Mouse (Mus musculus): ENCODE measurements around the gene Nup188. TPM values are rescaled to one million over a fixed set of nuclear protein-coding genes. Genes with fewer than 3 reads are reported as not detected.
A peak's percentile ranks its signal among the peaks of the same experiment; 100 is the strongest.

The Nup188 gene
- polyA plus RNA-seq, 1 experiment from 2014 or later: 35.4 TPM

DNA sequence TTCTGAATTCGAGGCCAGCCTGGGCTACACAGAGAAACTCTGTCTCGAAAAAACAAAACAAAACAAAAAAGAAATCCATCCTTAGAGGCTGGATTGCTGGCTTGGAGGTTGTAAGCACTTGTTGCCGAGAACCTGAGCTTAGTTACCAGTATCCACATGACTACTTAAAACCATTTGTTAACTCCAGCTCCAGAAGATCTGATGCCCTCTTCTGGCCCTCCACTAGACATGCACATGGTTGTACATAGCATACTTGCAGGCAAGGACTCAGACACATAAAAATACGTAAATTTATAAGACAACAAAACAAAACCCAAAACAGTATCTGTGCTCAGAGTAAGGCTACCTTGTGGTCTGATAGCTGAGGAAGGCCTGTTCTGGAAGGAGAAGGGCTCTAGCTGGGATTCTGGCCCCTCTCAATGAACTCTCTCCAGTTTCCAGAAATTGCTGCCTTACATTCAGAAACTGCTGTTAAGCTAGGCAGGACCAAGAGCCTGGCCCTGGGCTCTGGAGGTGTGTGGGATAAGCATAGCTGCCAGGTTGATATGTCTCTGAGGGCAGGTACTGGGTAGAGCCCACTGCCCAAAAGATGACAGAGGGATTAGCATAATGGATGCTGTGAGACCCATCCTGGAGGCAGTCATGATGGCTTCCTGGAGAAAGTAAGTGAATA, 25.0 kb upstream of the Nup188 start:
- H3K4me2 ChIP-seq (ENCODE audit: low read depth, low read length): no peak overlapping the region
- no peak overlapping the region for H3K27ac ChIP-seq (replicated peaks; ENCODE audit: low read depth, low read length)
- ATAC-seq (ENCODE audit: low read depth) (no peak), DNase-seq (ENCODE audit: low spot score) (no peak)
- H3K27me3 ChIP-seq (replicated peaks; ENCODE audit: control insufficient read depth, insufficient read depth, low read length): no peaks in the 10 kb centered on the region
- H3K4me3 ChIP-seq (ENCODE audit: low read depth, low read length): no peak overlapping the region
- H3K4me1 ChIP-seq (ENCODE audit: control insufficient read depth, insufficient read depth, low read length): peaks cover 19% of the 10 kb centered on the region
- 84% methylated on average over 4 of the region's 4 CpGs for WGBS
- no peak overlapping the region for H3K9ac ChIP-seq (ENCODE audit: low read depth, low read length)
- H3K9me3 ChIP-seq (ENCODE audit: control insufficient read depth, low read length): no peaks in the 10 kb centered on the region
- H3K36me3 ChIP-seq (ENCODE audit: control insufficient read depth, insufficient read depth, low read length): peaks cover 78% of the 10 kb centered on the region

DNA sequence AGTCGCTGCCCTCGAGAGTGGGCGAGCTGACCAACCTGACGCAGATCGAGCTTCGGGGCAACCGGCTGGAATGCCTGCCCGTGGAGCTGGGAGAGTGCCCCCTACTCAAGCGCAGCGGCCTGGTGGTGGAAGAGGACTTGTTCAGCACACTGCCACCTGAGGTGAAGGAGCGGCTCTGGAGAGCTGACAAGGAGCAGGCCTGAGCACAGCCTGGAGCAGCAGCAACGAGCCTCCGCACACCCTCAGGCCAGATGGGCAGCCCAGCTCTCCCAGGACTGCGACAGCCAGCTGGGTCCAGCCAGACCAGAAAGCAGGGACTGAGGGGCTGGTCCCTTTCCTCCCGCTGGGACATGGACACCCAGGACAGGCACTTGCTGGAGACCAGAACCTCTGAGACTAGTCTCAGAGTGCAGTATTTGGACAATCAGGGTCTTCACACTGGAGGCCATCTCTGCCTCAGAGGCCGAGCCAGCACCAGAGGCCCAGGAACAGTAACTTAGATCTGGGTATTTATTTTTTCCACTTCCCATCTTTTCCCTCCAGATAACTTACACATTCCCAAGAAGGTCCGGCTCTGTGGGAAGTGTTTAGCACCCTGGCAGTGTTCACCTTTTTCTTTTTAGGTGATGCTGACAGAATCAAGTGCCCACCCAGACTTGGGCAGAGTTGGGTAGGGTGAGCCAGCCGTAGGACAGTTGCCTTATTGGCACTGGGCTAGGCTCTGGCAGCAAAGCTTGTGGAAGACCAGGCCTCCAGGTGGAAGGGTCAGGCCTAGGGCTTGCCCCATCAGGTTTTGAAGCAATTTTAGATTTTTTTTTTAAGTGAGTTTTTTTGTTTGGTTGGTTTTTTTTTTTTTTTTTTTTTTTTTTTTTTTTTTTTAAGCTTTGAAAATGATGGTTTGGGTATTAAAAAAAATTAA, 24.0 kb upstream of the Nup188 start:
- no peak for ATAC-seq (ENCODE audit: low read depth)
- WGBS: 89% methylated on average over 16 of the region's 18 CpGs
- Histone ChIP-seq H3K4me2 (ENCODE audit: low read depth, low read length) (no peak overlapping the region), H3K36me3 (ENCODE audit: control insufficient read depth, insufficient read depth, low read length) (peaks cover 68% of the 10 kb centered on the region), H3K9me3 (ENCODE audit: control insufficient read depth, low read length) (no peaks in the 10 kb centered on the region), H3K9ac (ENCODE audit: low read depth, low read length) (no peak overlapping the region), H3K27ac (replicated peaks; ENCODE audit: low read depth, low read length) (no peak overlapping the region), H3K4me1 (ENCODE audit: control insufficient read depth, insufficient read depth, low read length) (peaks cover 28% of the 10 kb centered on the region), H3K27me3 (replicated peaks; ENCODE audit: control insufficient read depth, insufficient read depth, low read length) (no peaks in the 10 kb centered on the region), H3K4me3 (ENCODE audit: low read depth, low read length) (no peak overlapping the region)
- DNase-seq (ENCODE audit: low spot score): no peak

DNA sequence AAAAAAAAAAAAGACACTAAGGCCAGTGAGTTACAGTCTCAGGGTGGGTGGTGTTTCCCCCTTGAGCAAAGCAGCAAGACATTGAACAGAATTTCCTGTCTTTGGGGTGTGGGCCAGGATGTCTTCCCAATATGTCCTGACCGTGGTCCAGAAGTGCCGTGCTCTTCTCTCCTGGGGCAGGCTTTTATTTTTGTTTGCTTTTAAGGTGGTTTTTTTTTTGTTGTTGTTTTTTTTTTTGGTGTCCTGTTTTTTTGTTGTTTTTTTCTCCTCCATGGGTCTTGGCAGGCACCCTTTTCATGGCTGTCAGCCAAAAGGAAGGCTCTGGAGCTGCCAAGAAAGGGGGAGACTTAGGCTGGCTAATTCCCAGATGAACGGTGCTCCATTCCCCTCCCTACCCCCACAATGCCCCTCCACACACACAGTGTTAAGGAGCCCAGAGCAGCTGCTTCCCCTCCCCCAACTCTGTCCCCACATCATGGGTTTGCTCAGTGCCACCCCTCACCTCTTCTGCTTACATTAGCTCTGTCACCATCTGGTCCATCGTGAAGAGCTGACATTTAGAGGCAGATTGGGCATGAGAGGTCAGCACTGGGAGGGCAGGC, 23.3 kb upstream of the Nup188 start:
- Histone ChIP-seq H3K27ac (replicated peaks; ENCODE audit: low read depth, low read length) (no peak overlapping the region), H3K9ac (ENCODE audit: low read depth, low read length) (no peak overlapping the region), H3K36me3 (ENCODE audit: control insufficient read depth, insufficient read depth, low read length) (peaks cover 61% of the 10 kb centered on the region), H3K4me1 (ENCODE audit: control insufficient read depth, insufficient read depth, low read length) (peaks cover 28% of the 10 kb centered on the region), H3K9me3 (ENCODE audit: control insufficient read depth, low read length) (no peaks in the 10 kb centered on the region), H3K4me2 (ENCODE audit: low read depth, low read length) (no peak overlapping the region), H3K4me3 (ENCODE audit: low read depth, low read length) (no peak overlapping the region), H3K27me3 (replicated peaks; ENCODE audit: control insufficient read depth, insufficient read depth, low read length) (no peaks in the 10 kb centered on the region)
- WGBS: 49% methylated on average over 4 of the region's 4 CpGs
- ATAC-seq (ENCODE audit: low read depth) (no peak), DNase-seq (ENCODE audit: low spot score) (peak; percentile 40)

DNA sequence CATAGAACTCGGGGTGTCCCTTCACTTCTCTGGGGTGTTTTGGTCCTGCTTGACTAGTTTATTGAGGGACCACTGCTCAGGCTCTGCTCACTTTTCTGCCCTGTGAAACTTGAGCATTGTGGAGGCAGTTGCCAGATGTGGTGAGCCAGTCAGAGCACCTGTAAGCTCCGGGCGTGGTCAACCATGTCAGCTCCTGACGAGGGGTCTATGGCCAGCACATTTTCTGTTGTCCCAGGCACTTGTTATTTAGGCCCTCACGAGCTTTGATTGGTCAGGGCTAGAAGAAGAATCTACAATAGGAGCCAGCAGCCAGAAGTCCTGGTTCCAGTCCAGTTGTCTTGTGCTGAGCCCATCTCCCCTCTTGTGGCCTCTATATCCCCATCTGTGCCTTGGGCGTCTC, 22.4 kb upstream of the Nup188 start:
- no peak overlapping the region for H3K4me2 ChIP-seq (ENCODE audit: low read depth, low read length)
- H3K4me3 ChIP-seq (ENCODE audit: low read depth, low read length): no peak overlapping the region
- H3K36me3 ChIP-seq (ENCODE audit: control insufficient read depth, insufficient read depth, low read length): peaks cover 52% of the 10 kb centered on the region
- H3K4me1 ChIP-seq (ENCODE audit: control insufficient read depth, insufficient read depth, low read length): peaks cover 28% of the 10 kb centered on the region
- H3K27ac ChIP-seq (replicated peaks; ENCODE audit: low read depth, low read length): no peak overlapping the region
- no peaks in the 10 kb centered on the region for H3K9me3 ChIP-seq (ENCODE audit: control insufficient read depth, low read length)
- no peak for DNase-seq (ENCODE audit: low spot score)
- WGBS: 84% methylated on average over 6 of the region's 6 CpGs
- H3K27me3 ChIP-seq (replicated peaks; ENCODE audit: control insufficient read depth, insufficient read depth, low read length): no peaks in the 10 kb centered on the region
- ATAC-seq (ENCODE audit: low read depth): no peak
- H3K9ac ChIP-seq (ENCODE audit: low read depth, low read length): no peak overlapping the region

DNA sequence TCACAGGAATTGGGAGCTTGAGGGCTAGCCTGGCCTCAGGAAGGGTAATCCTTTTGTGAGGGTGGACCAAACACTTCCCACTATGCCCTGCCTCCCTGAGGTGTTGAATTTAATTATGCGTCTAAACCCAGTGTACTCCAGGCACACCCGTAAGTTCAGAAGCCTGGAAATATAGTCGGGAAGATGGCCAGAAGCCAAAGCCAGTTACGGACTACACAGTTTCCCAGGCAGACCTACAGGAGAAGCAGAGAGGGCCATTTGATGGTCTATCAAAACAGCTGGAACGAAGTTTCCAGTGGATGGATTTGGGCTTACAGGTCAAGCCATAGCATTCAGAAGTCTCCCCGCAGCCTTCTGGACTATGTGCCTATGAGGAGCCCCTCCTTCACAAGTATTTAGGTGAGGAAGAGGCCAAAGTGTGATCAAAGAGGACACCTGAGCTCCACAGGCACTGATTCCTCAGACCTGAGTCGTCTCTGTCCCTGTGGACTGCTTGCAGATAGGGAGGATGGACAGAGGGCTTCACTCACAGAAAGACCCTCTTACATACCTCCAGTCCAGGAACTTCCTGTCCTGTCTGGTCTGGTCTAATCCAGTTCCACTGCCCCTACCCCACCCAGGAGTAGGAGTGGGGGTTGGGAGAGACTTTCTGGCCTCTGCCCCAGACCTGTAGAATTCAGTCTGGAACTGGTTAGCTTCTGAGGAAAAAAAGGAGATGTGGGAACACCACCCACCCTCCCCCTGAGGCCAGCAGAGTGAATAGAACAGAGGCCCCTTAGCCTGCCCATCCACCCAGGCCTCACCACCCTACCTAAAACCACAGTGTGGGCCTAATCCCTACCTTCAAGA, 21.3 kb upstream of the Nup188 start:
- no peak overlapping the region for H3K4me3 ChIP-seq (ENCODE audit: low read depth, low read length)
- H3K36me3 ChIP-seq (ENCODE audit: control insufficient read depth, insufficient read depth, low read length): peaks cover 44% of the 10 kb centered on the region
- 39% methylated on average over 7 of the region's 7 CpGs for WGBS
- H3K27me3 ChIP-seq (replicated peaks; ENCODE audit: control insufficient read depth, insufficient read depth, low read length): no peaks in the 10 kb centered on the region
- ATAC-seq (ENCODE audit: low read depth) (peak; percentile 31; the same call in 1 of the 2 replicates), DNase-seq (ENCODE audit: low spot score) (peak; percentile 28)
- peaks cover 28% of the 10 kb centered on the region for H3K4me1 ChIP-seq (ENCODE audit: control insufficient read depth, insufficient read depth, low read length)
- H3K27ac ChIP-seq (replicated peaks; ENCODE audit: low read depth, low read length): peak overlapping the region; percentile 80
- H3K9ac ChIP-seq (ENCODE audit: low read depth, low read length): no peak overlapping the region
- H3K4me2 ChIP-seq (ENCODE audit: low read depth, low read length): no peak overlapping the region
- no peaks in the 10 kb centered on the region for H3K9me3 ChIP-seq (ENCODE audit: control insufficient read depth, low read length)

DNA sequence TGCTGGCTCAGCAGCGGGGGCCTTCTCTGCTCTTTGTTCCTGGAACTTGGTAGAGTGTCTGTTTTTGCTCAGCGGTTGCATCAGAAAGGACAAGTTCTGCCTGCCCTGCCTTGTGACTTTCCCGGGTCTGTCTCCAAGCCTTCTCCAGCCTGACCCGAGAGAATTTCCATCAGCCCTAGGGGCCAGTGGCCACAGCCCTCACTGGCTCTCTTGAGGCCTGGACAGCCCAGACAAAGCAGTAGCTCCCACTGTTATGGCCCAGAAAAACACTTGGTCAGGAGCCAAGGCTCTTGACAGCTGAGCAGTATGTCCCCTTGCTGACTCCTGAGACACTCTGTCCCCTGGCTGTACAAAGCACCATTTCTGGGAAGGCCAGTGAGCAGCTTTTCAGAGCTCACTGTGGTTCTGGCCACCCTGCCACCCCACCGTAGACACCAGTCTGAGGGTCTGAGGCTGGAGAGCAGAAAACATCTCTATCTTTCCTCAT, 20.4 kb upstream of the Nup188 start, which contains the start of gene Phyhd1:
TSS of gene Phyhd1 (plus strand) at position 437 of the 487 bp plus-strand sequence.
- peak within 1 kb of the TSS; percentile 26; the same call in 1 of the 2 replicates for H3K4me2 ChIP-seq (ENCODE audit: low read depth, low read length)
- peak within 1 kb of the TSS; percentile 42 for H3K9ac ChIP-seq (ENCODE audit: low read depth, low read length)
- peak within 1 kb of the TSS; percentile 80 for H3K27ac ChIP-seq (replicated peaks; ENCODE audit: low read depth, low read length)
- peaks cover 35% of the 10 kb centered on the region for H3K36me3 ChIP-seq (ENCODE audit: control insufficient read depth, insufficient read depth, low read length)
- H3K27me3 ChIP-seq (replicated peaks; ENCODE audit: control insufficient read depth, insufficient read depth, low read length): no peaks in the 10 kb centered on the region
- WGBS: 20% methylated on average over 5 of the region's 5 CpGs
- DNase-seq (ENCODE audit: low spot score) (peak; percentile 68), ATAC-seq (ENCODE audit: low read depth) (no peak; the same call in 1 of the 2 replicates)
- H3K4me1 ChIP-seq (ENCODE audit: control insufficient read depth, insufficient read depth, low read length): peaks cover 28% of the 10 kb centered on the region
- H3K9me3 ChIP-seq (ENCODE audit: control insufficient read depth, low read length): no peaks in the 10 kb centered on the region
- no peak within 1 kb of the TSS for H3K4me3 ChIP-seq (ENCODE audit: low read depth, low read length)

DNA sequence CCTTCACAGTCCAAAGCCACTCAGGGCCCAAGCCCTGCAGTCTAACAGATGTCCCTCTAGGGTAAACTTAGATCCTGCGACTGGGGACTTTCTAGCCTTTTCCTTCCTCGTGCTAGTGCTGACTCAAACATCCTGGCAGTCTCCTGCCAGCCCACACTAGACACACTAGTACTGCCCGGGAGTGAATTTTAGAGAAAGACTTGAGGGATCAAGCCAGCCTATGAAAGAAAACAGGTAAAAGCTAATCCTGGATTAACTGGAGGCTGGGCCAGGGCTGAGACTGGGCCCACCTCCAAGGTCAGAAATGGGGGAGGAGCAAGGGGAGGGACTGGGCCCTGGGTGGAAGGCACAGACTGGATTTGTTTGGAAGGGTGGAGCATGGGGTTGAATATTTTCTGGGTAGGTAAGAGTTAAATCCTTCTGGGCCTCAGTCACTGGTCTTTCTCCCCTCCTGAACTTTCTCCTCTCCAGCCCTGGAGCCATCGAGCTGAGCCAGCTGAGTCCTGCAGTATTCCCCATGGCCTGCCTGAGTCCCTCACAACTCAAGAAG, 19.7 kb upstream of the Nup188 start:
- DNase-seq (ENCODE audit: low spot score) (peak; percentile 70), ATAC-seq (ENCODE audit: low read depth) (peak; percentile 60)
- 7% methylated on average over 3 of the region's 4 CpGs for WGBS
- Histone ChIP-seq H3K9ac (ENCODE audit: low read depth, low read length) (peak overlapping the region; percentile 42), H3K27ac (replicated peaks; ENCODE audit: low read depth, low read length) (peak overlapping the region; percentile 80), H3K27me3 (replicated peaks; ENCODE audit: control insufficient read depth, insufficient read depth, low read length) (no peaks in the 10 kb centered on the region), H3K4me2 (ENCODE audit: low read depth, low read length) (peak overlapping the region; percentile 26; the same call in 1 of the 2 replicates), H3K4me3 (ENCODE audit: low read depth, low read length) (no peak overlapping the region), H3K4me1 (ENCODE audit: control insufficient read depth, insufficient read depth, low read length) (peaks cover 28% of the 10 kb centered on the region), H3K36me3 (ENCODE audit: control insufficient read depth, insufficient read depth, low read length) (peaks cover 28% of the 10 kb centered on the region), H3K9me3 (ENCODE audit: control insufficient read depth, low read length) (no peaks in the 10 kb centered on the region)
